Mouse (Mus musculus) embryonic facial prominence, embryonic 12.5 days (tissue): ENCODE measurements around the gene Atg101. TPM values are rescaled to one million over a fixed set of nuclear protein-coding genes. Genes with fewer than 3 reads are reported as not detected.
A peak's percentile ranks its signal among the peaks of the same experiment; 100 is the strongest.
"Not testable (repeated sequence)": the region's sequence is repeated elsewhere in the genome, so short reads cannot be mapped to it uniquely, and the experiment has no call there.

Experiments
- ATAC-seq: fragments of 200-750 bp; cut with Nextera tagmentation; 2 replicates; pipeline ENCODE4 v1.8.0; 2017; ENCODE audit not compliant: insufficient number of reproducible peaks, insufficient read depth, low FRiP score, low TSS enrichment
- H3K27ac ChIP-seq: fragments of 300-500 bp; sonication (generic); 2 replicates; pipeline ENCODE4 v1.5.1; 2016; ENCODE audit warnings: mild to moderate bottlenecking
- H3K27me3 ChIP-seq: fragments of 300-500 bp; sonication (generic); 2 replicates; pipeline ENCODE4 v1.6.1; 2016; ENCODE audit warnings: mild to moderate bottlenecking, moderate library complexity
- H3K36me3 ChIP-seq: fragments of 300-500 bp; sonication (generic); 2 replicates; pipeline ENCODE4 v1.6.1; 2016; ENCODE audit warnings: mild to moderate bottlenecking
- H3K4me1 ChIP-seq: fragments of 300-500 bp; sonication (generic); 2 replicates; pipeline ENCODE4 v1.6.1; 2016
- H3K4me2 ChIP-seq: fragments of 300-500 bp; sonication (generic); replicated peaks from 2 replicates; pipeline ENCODE4 v1.6.1; 2016; ENCODE audit warnings: mild to moderate bottlenecking, moderate library complexity
- H3K4me3 ChIP-seq: fragments of 300-500 bp; sonication (generic); 2 replicates; pipeline ENCODE4 v1.5.1; 2016; ENCODE audit warnings: mild to moderate bottlenecking
- H3K9ac ChIP-seq: fragments of 300-500 bp; sonication (generic); 2 replicates; pipeline ENCODE4 v1.6.1; 2016; ENCODE audit warnings: mild to moderate bottlenecking, moderate library complexity
- H3K9me3 ChIP-seq: fragments of 300-500 bp; sonication (generic); 2 replicates; pipeline ENCODE4 v1.6.1; 2016; ENCODE audit warnings: mild to moderate bottlenecking, moderate library complexity
- WGBS: fragments of 180-500 bp; shearing (Covaris S2); methylation state at CpG from one replicate; pipeline ENCODE4 v1.1.7; 2016; 5-methylcytosine and 5-hydroxymethylcytosine counted together
- polyA plus RNA-seq: library from polyadenylated mRNA; unstranded; fragments of >200 nt; fragmentation: Nextera tagmentation; extraction: Ambion mirVana; gene quantifications from 2 replicates; pipeline ENCODE4 v1.2.1, GENCODE M21; 2016

Atg101 gene
- polyA plus RNA-seq, 1 experiment from 2014 or later, result 64.5 TPM

GRCm38 (mm10) chr15:101318889-101319765 lies 35.1 kb downstream of the Atg101 start:
- H3K4me3 ChIP-seq, result no peak overlapping the region
- 0 out of 2 replicates have a peak overlapping the region, but pooled peaks have one; percentile 18 for H3K27ac ChIP-seq
- 56% methylated on average over 14 of the region's 14 CpGs for WGBS
- no peaks in the 10 kb centered on the region for H3K36me3 ChIP-seq
- peaks cover 16% of the 10 kb centered on the region for H3K4me1 ChIP-seq
- H3K27me3 ChIP-seq, result no peaks in the 10 kb centered on the region
- no peak overlapping the region for H3K4me2 ChIP-seq
- H3K9ac ChIP-seq, result no peak overlapping the region
- H3K9me3 ChIP-seq, result no peaks in the 10 kb centered on the region
- ATAC-seq, result no peak

DNA sequence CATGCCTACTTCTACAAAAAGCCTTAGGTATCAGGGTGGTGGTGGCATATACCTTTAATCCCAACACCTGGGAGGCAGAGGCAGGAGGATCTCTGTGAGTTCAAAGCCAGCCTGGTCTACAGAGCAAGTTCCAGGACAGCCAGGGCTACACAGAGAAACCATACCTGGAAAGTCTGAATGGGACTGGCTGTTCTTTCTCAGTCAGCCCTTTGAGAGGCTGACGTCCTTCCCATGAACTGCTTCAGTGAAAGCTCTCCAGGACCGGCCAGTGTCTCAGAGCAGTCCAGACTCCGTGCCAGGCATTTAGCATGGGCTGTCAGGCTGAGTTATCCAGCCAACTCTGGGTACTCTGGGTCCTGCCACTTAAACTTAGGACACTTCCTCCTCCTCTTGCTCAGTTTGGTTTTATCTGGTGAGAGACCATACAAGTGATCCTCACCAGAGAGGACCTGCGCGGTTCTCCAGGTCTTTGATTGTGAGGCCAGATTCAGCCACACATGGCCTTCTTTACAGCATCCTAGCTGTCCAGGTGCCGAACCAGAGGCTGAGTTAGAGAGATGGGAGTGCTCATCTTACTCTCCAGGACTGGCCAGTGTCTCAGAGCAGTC lies 36.0 kb downstream of the Atg101 start:
- WGBS, result 85% methylated on average over 6 of the region's 6 CpGs
- Histone ChIP-seq H3K36me3 (no peaks in the 10 kb centered on the region), H3K4me2 (no peak overlapping the region), H3K9me3 (no peaks in the 10 kb centered on the region), H3K4me1 (peaks cover 16% of the 10 kb centered on the region), H3K27ac (no peak overlapping the region), H3K9ac (no peak overlapping the region), H3K27me3 (no peaks in the 10 kb centered on the region), H3K4me3 (no peak overlapping the region)
- ATAC-seq, result no peak

GRCm38 (mm10) chr15:101320618-101321041 lies 36.6 kb downstream of the Atg101 start:
- H3K4me1 ChIP-seq, result peaks cover 16% of the 10 kb centered on the region
- WGBS, result 49% methylated on average over 6 of the region's 6 CpGs
- H3K36me3 ChIP-seq, result no peaks in the 10 kb centered on the region
- H3K27me3 ChIP-seq, result no peaks in the 10 kb centered on the region
- no peak for ATAC-seq
- H3K27ac ChIP-seq, result 0 out of 2 replicates have a peak overlapping the region, but pooled peaks have one; percentile 11
- no peak overlapping the region for H3K4me3 ChIP-seq
- H3K9ac ChIP-seq, result no peak overlapping the region
- no peak overlapping the region for H3K4me2 ChIP-seq
- no peaks in the 10 kb centered on the region for H3K9me3 ChIP-seq

GRCm38 (mm10) chr15:101321126-101321525 lies 37.1 kb downstream of the Atg101 start:
- H3K9ac ChIP-seq, result no peak overlapping the region
- H3K4me2 ChIP-seq, result no peak overlapping the region
- no peaks in the 10 kb centered on the region for H3K27me3 ChIP-seq
- 0 out of 2 replicates have a peak overlapping the region, but pooled peaks have one; percentile 11 for H3K27ac ChIP-seq
- ATAC-seq, result no peak
- no peaks in the 10 kb centered on the region for H3K36me3 ChIP-seq
- WGBS, result 64% methylated on average over 5 of the region's 5 CpGs
- H3K4me3 ChIP-seq, result no peak overlapping the region
- H3K9me3 ChIP-seq, result no peaks in the 10 kb centered on the region
- H3K4me1 ChIP-seq, result peaks cover 16% of the 10 kb centered on the region

- WGBS, result 74% methylated on average over 5 of the region's 5 CpGs
- Histone ChIP-seq H3K27me3 (no peaks in the 10 kb centered on the region), H3K4me1 (0 out of 2 replicates have a peak, but pooled peaks cover 9% of the 10 kb centered on the region), H3K4me3 (no peak overlapping the region), H3K27ac (no peak overlapping the region), H3K36me3 (no peaks in the 10 kb centered on the region), H3K9me3 (no peaks in the 10 kb centered on the region), H3K9ac (no peak overlapping the region), H3K4me2 (no peak overlapping the region)
- no peak for ATAC-seq
Observed at GRCm38 (mm10) chr15:101322106-101322505, 38.0 kb downstream of the Atg101 start.

- Histone ChIP-seq H3K27me3 (no peaks in the 10 kb centered on the region), H3K4me3 (no peak overlapping the region), H3K9ac (no peak overlapping the region), H3K4me1 (peaks cover 13% of the 10 kb centered on the region; the same call in 1 of the 2 replicates), H3K27ac (no peak overlapping the region), H3K9me3 (no peaks in the 10 kb centered on the region), H3K36me3 (no peaks in the 10 kb centered on the region), H3K4me2 (no peak overlapping the region)
- no peak for ATAC-seq
- WGBS, result 93% methylated on average over 7 of the region's 7 CpGs
Observed at GRCm38 (mm10) chr15:101322640-101323039, 38.6 kb downstream of the Atg101 start.

GRCm38 (mm10) chr15:101323511-101323910 lies 39.4 kb downstream of the Atg101 start:
- H3K27ac ChIP-seq, result no peak overlapping the region
- H3K27me3 ChIP-seq, result no peaks in the 10 kb centered on the region
- H3K9ac ChIP-seq, result no peak overlapping the region
- H3K4me3 ChIP-seq, result no peak overlapping the region
- H3K4me1 ChIP-seq, result peaks cover 13% of the 10 kb centered on the region; the same call in 1 of the 2 replicates
- no peak for ATAC-seq
- 96% methylated on average over 5 of the region's 5 CpGs for WGBS
- H3K36me3 ChIP-seq, result no peaks in the 10 kb centered on the region
- no peak overlapping the region for H3K4me2 ChIP-seq
- H3K9me3 ChIP-seq, result no peaks in the 10 kb centered on the region

- not testable (repeated sequence) for H3K4me3 ChIP-seq, H3K4me2 ChIP-seq, ATAC-seq, H3K9me3 ChIP-seq, H3K9ac ChIP-seq, H3K27ac ChIP-seq, H3K36me3 ChIP-seq, H3K4me1 ChIP-seq, H3K27me3 ChIP-seq
Observed at GRCm38 (mm10) chr15:101324409-101324808, 40.3 kb downstream of the Atg101 start.

- Histone ChIP-seq H3K36me3 (no peaks in the 10 kb centered on the region), H3K4me3 (no peak overlapping the region), H3K4me1 (peaks cover 4% of the 10 kb centered on the region; the same call in 1 of the 2 replicates), H3K9ac (no peak overlapping the region), H3K4me2 (no peak overlapping the region), H3K9me3 (no peaks in the 10 kb centered on the region), H3K27me3 (no peaks in the 10 kb centered on the region), H3K27ac (no peak overlapping the region)
- 37% methylated on average over 10 of the region's 10 CpGs for WGBS
- ATAC-seq, result no peak
Observed at GRCm38 (mm10) chr15:101325991-101326534, 42.0 kb downstream of the Atg101 start.

- Histone ChIP-seq H3K4me3 (no peak overlapping the region), H3K27ac (no peak overlapping the region), H3K9me3 (no peaks in the 10 kb centered on the region), H3K4me2 (no peak overlapping the region), H3K9ac (no peak overlapping the region), H3K36me3 (no peaks in the 10 kb centered on the region), H3K4me1 (peaks cover 4% of the 10 kb centered on the region; the same call in 1 of the 2 replicates), H3K27me3 (no peaks in the 10 kb centered on the region)
- 7% methylated on average over 6 of the region's 6 CpGs for WGBS
- ATAC-seq, result no peak
Observed at GRCm38 (mm10) chr15:101327282-101327681, 43.2 kb downstream of the Atg101 start.

GRCm38 (mm10) chr15:101328876-101329563 lies 44.9 kb downstream of the Atg101 start:
- Histone ChIP-seq H3K27me3 (no peaks in the 10 kb centered on the region), H3K4me2 (no peak overlapping the region), H3K27ac (no peak overlapping the region), H3K9ac (no peak overlapping the region), H3K9me3 (no peaks in the 10 kb centered on the region), H3K4me1 (peaks cover 9% of the 10 kb centered on the region; the same call in 1 of the 2 replicates), H3K36me3 (no peaks in the 10 kb centered on the region), H3K4me3 (no peak overlapping the region)
- no peak for ATAC-seq
- WGBS, result 57% methylated on average over 3 of the region's 3 CpGs
